Mouse (Mus musculus) liver, adult (tissue): ENCODE results near the gene Hist1h3d.
"Not testable (repeated sequence)": the region's sequence is repeated elsewhere in the genome, so short reads cannot be mapped to it uniquely, and the experiment has no call there.

ENCODE experiments used
- GATA4 ChIP-seq: IDR thresholded peaks from 2 replicates; pipeline ENCODE4 v1.6.1; 2014; ENCODE audit warnings: mild to moderate bottlenecking, low read length; ENCODE audit not compliant: insufficient replicate concordance

The Hist1h3d gene

GRCm38 (mm10) chr13:23537006-23537710, 38.4 kb upstream of the Hist1h3d start:
- no peak for TF ChIP-seq GATA4

GRCm38 (mm10) chr13:23538249-23538648, 37.3 kb upstream of the Hist1h3d start:
- TF ChIP-seq GATA4: no peak

GRCm38 (mm10) chr13:23541497-23541896, 34.1 kb upstream of the Hist1h3d start:
- no peak for TF ChIP-seq GATA4

GRCm38 (mm10) chr13:23542999-23543607, 32.5 kb upstream of the Hist1h3d start, which contains the start of gene Hist1h2bh:
Gene Hist1h2bh, minus strand, starts transcription at chr13:23543392.
- TF ChIP-seq GATA4: not testable (repeated sequence)

GRCm38 (mm10) chr13:23543965-23544786, 31.4 kb upstream of the Hist1h3d start, which contains the start of gene Hist1h3f:
Gene Hist1h3f, plus strand, starts transcription at chr13:23544052.
- no peak for TF ChIP-seq GATA4

GRCm38 (mm10) chr13:23546694-23547093, 28.9 kb upstream of the Hist1h3d start:
- no peak for TF ChIP-seq GATA4

- no peak for TF ChIP-seq GATA4
Observed at GRCm38 (mm10) chr13:23550761-23551145, 24.8 kb upstream of the Hist1h3d start.

- not testable (repeated sequence) for TF ChIP-seq GATA4
Observed at GRCm38 (mm10) chr13:23551146-23551834, 24.3 kb upstream of the Hist1h3d start, which contains the start of gene Hist1h4f. Gene Hist1h4f, minus strand, starts transcription at chr13:23551648.

GRCm38 (mm10) chr13:23551931-23552914, 23.3 kb upstream of the Hist1h3d start:
- TF ChIP-seq GATA4: no peak

GRCm38 (mm10) chr13:23552962-23553361, 22.6 kb upstream of the Hist1h3d start, which contains the start of gene Hist1h1d:
Gene Hist1h1d, plus strand, starts transcription at chr13:23553262.
- no peak for TF ChIP-seq GATA4

- no peak for TF ChIP-seq GATA4
Observed at GRCm38 (mm10) chr13:23554393-23554792, 21.2 kb upstream of the Hist1h3d start.

GRCm38 (mm10) chr13:23554925-23555838, 20.4 kb upstream of the Hist1h3d start:
- TF ChIP-seq GATA4: no peak
